Mouse (Mus musculus) embryonic fibroblast, embryonic 13.5 days (primary cell): ENCODE data around the gene Selenof.

Source experiments
- CTCF ChIP-seq: IDR thresholded peaks from 2 replicates; pipeline ENCODE4 v1.5.1; 2011; ENCODE audit warnings: mild to moderate bottlenecking, control low read depth, low read length, moderate library complexity, borderline replicate concordance; ENCODE audit not compliant: insufficient read depth
- POLR2A ChIP-seq: IDR thresholded peaks from 2 replicates; pipeline ENCODE4 v1.6.1; 2011; ENCODE audit warnings: low read depth, mild to moderate bottlenecking, control low read depth, low read length, moderate library complexity

DNA sequence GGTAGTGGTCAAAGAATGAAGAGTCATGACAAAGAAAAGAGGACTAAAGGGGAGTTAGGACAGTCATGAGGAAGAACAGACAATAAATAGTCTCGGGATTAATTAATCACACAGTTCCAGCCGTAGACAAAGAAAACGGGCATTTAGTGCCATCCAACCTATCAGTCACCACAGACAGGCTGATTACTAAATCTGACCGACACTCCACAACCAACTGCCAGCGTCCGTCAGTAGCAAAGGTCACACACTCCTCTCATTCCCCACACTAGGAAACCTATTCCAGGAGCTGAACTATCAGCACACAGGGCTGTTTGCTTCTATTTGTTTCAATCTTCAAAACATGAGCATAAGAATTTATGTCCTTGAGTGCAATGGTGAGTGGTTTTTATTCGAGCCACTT lies 16.2 kb upstream of the Selenof start:
- TF ChIP-seq CTCF, result no peak
- TF ChIP-seq POLR2A, result no peak
